Mouse (Mus musculus): ENCODE results near the gene Tigd4.
"Not testable (repeated sequence)": the region's sequence is repeated elsewhere in the genome, so short reads cannot be mapped to it uniquely, and the experiment has no call there.

Tigd4 gene

GRCm38 (mm10) chr3:84593274-84593673 lies at the start of gene Tigd4:
Gene Tigd4, plus strand, starts transcription at chr3:84593574.
- DNase-seq (ENCODE audit: extremely low spot score, low read depth, low spot score), result no peak

- DNase-seq (ENCODE audit: extremely low spot score, low read depth, low spot score), result no peak
Observed at GRCm38 (mm10) chr3:84547177-84547576, 46.2 kb upstream of the Tigd4 start.

GRCm38 (mm10) chr3:84555780-84556179 lies 37.6 kb upstream of the Tigd4 start:
- no peak for DNase-seq (ENCODE audit: extremely low spot score, low read depth, low spot score)

GRCm38 (mm10) chr3:84558301-84558700 lies 35.1 kb upstream of the Tigd4 start:
- no peak for DNase-seq (ENCODE audit: extremely low spot score, low read depth, low spot score)

GRCm38 (mm10) chr3:84562911-84563310 lies 30.5 kb upstream of the Tigd4 start:
- DNase-seq (ENCODE audit: extremely low spot score, low read depth, low spot score), result not testable (repeated sequence)

GRCm38 (mm10) chr3:84563415-84563814 lies 30.0 kb upstream of the Tigd4 start:
- no peak for DNase-seq (ENCODE audit: extremely low spot score, low read depth, low spot score)

GRCm38 (mm10) chr3:84568540-84568939 lies 24.8 kb upstream of the Tigd4 start:
- DNase-seq (ENCODE audit: extremely low spot score, low read depth, low spot score), result no peak

- DNase-seq (ENCODE audit: extremely low spot score, low read depth, low spot score), result no peak
Observed at GRCm38 (mm10) chr3:84569587-84569986, 23.8 kb upstream of the Tigd4 start.

GRCm38 (mm10) chr3:84570501-84570900 lies 22.9 kb upstream of the Tigd4 start:
- no peak for DNase-seq (ENCODE audit: extremely low spot score, low read depth, low spot score)

GRCm38 (mm10) chr3:84580716-84581115 lies 12.7 kb upstream of the Tigd4 start:
- no peak for DNase-seq (ENCODE audit: extremely low spot score, low read depth, low spot score)

GRCm38 (mm10) chr3:84581696-84582022 lies 11.7 kb upstream of the Tigd4 start:
- no peak for DNase-seq (ENCODE audit: extremely low spot score, low read depth, low spot score)

- peak; percentile 80 for DNase-seq (ENCODE audit: extremely low spot score, low read depth, low spot score)
Observed at GRCm38 (mm10) chr3:84582023-84582912, 11.1 kb upstream of the Tigd4 start, which contains the start of gene Arfip1. Gene Arfip1, minus strand, starts transcription at chr3:84582625.

- DNase-seq (ENCODE audit: extremely low spot score, low read depth, low spot score), result no peak
Observed at GRCm38 (mm10) chr3:84582913-84583276, 10.5 kb upstream of the Tigd4 start.

GRCm38 (mm10) chr3:84586736-84587135 lies 6.6 kb upstream of the Tigd4 start:
- no peak for DNase-seq (ENCODE audit: extremely low spot score, low read depth, low spot score)

- no peak for DNase-seq (ENCODE audit: extremely low spot score, low read depth, low spot score)
Observed at GRCm38 (mm10) chr3:84594894-84595676, 1.7 kb downstream of the Tigd4 start.

- no peak for DNase-seq (ENCODE audit: extremely low spot score, low read depth, low spot score)
Observed at GRCm38 (mm10) chr3:84595677-84596234, 2.4 kb downstream of the Tigd4 start.

GRCm38 (mm10) chr3:84597996-84598734 lies 4.8 kb downstream of the Tigd4 start:
- DNase-seq (ENCODE audit: extremely low spot score, low read depth, low spot score), result no peak

- DNase-seq (ENCODE audit: extremely low spot score, low read depth, low spot score), result no peak
Observed at GRCm38 (mm10) chr3:84598756-84599155, 5.4 kb downstream of the Tigd4 start.

- no peak for DNase-seq (ENCODE audit: extremely low spot score, low read depth, low spot score)
Observed at GRCm38 (mm10) chr3:84601870-84602495, 8.6 kb downstream of the Tigd4 start.

- DNase-seq (ENCODE audit: extremely low spot score, low read depth, low spot score), result no peak
Observed at GRCm38 (mm10) chr3:84602759-84603158, 9.4 kb downstream of the Tigd4 start.

GRCm38 (mm10) chr3:84603212-84603611 lies 9.8 kb downstream of the Tigd4 start:
- DNase-seq (ENCODE audit: extremely low spot score, low read depth, low spot score), result no peak

Measured in hindlimb bud, embryonic 11.5 days (tissue).